Comparison of ENCODE assay signal across 10 mouse cellular contexts in the genomic region with DNA sequence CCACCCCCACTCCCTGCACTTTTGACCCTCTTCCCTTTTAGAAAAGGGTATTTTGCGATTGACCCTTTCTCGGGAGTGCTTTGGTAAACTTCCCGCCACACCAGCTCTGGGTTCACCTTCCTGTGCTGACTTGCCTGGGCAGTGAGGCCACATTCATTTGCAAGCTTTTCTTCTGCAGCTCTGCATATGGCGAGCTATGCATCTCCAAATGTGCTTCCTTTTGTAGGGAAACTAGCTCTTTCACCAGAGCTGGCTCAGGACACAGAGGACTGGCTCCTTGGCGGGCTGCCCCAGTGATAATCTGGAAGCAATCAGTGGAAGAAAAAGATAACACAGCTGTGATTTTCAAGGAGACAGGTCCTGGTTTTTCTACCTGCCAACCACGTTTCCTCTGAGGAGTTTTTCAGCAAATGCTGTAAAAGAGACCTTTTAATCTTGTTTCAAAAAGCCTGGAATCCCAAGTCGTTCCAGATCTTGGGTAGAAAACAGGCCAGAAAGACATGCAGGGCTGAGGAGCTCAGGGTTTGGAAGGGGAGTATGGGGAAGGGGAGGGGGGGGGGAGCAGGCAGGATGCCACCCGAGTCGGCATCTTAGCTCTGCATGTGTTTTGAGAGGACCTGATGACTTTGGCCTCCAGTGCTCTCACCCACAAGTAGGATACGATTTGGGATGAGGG.
A peak's percentile ranks its signal among the peaks of the same experiment; 100 is the strongest.
DNase-seq lines count a peak whose midpoint lies in the region; ATAC-seq and TF ChIP-seq lines count a peak whose summit lies in the region.
"Had no signal": no experiment of that assay in that cellular context is flagged by ENCODE, and none has a peak within 500 bp of the region (broad histone marks: within the 10 kb centered on the region; RNA-seq: fewer than 3 reads in every experiment).

No protein-coding gene starts in this region.

- H3K4me2 ChIP-seq in forebrain, embryonic 14.5 days (ENCODE audit: low read length) = no peak overlapping the region
- H3K4me2 ChIP-seq in forebrain, embryonic 12.5 days = no peak overlapping the region
- H3K4me2 ChIP-seq in midbrain, postnatal 0 days (ENCODE audit: low read depth, low read length, poor library complexity, severe bottlenecking) = no peak overlapping the region
- no peak overlapping the region for H3K4me2 ChIP-seq in neural tube, embryonic 11.5 days (ENCODE audit: low read depth)
- H3K4me2 ChIP-seq: heart, embryonic 11.5 days had no signal

- DNase-seq in forebrain, embryonic 14.5 days (ENCODE audit: low spot score) = peak; percentile 58
- DNase-seq in midbrain, postnatal 0 days (ENCODE audit: low spot score) = peak; percentile 31
- no peak for DNase-seq in midbrain, embryonic 10.5 days (ENCODE audit: low spot score)
- DNase-seq in embryo, embryonic 11.5 days (ENCODE audit: low read depth, low spot score) = peak; percentile 23
- peak; percentile 39 for DNase-seq in neural tube, embryonic 11.5 days (ENCODE audit: low spot score)
- DNase-seq in spleen, adult 18-20 months = no peak
- DNase-seq in adrenal gland, adult 2 months = no peak

- no peak for TF ChIP-seq CTCF in midbrain, postnatal 0 days (IDR thresholded peaks at IDR 0.05)

- no peak for ATAC-seq in forebrain, embryonic 14.5 days
- ATAC-seq in forebrain, embryonic 12.5 days (ENCODE audit: low FRiP score) = no peak
- ATAC-seq in midbrain, postnatal 0 days (ENCODE audit: low FRiP score) = no peak
- ATAC-seq in neural tube, embryonic 11.5 days (ENCODE audit: insufficient read depth, low FRiP score, low TSS enrichment) = no peak

- no peaks in the 10 kb centered on the region for H3K9me3 ChIP-seq in forebrain, embryonic 14.5 days (replicated peaks; ENCODE audit: control insufficient read depth, low read length)
- H3K9me3 ChIP-seq in forebrain, embryonic 12.5 days = no peaks in the 10 kb centered on the region
- H3K9me3 ChIP-seq in midbrain, postnatal 0 days (ENCODE audit: low read length) = no peaks in the 10 kb centered on the region
- H3K9me3 ChIP-seq in midbrain, embryonic 10.5 days (replicated peaks) = no peaks in the 10 kb centered on the region
- no peaks in the 10 kb centered on the region for H3K9me3 ChIP-seq in neural tube, embryonic 11.5 days (ENCODE audit: control insufficient read depth, low read length)

- no peak overlapping the region for H3K4me3 ChIP-seq in forebrain, embryonic 14.5 days (ENCODE audit: low read depth, low read length)
- no peak overlapping the region for H3K4me3 ChIP-seq in forebrain, embryonic 12.5 days (replicated peaks)
- no peak overlapping the region for H3K4me3 ChIP-seq in midbrain, postnatal 0 days (ENCODE audit: low read depth, low read length)
- no peak overlapping the region for H3K4me3 ChIP-seq in midbrain, embryonic 10.5 days
- H3K4me3 ChIP-seq in neural tube, embryonic 11.5 days (ENCODE audit: low read depth, low read length) = no peak overlapping the region

- no peaks in the 10 kb centered on the region for H3K36me3 ChIP-seq in forebrain, embryonic 14.5 days (ENCODE audit: control insufficient read depth, insufficient read depth, low read length)
- H3K36me3 ChIP-seq in forebrain, embryonic 12.5 days (replicated peaks) = no peaks in the 10 kb centered on the region
- no peaks in the 10 kb centered on the region for H3K36me3 ChIP-seq in midbrain, postnatal 0 days (ENCODE audit: insufficient read depth, low read length)
- no peaks in the 10 kb centered on the region for H3K36me3 ChIP-seq in midbrain, embryonic 10.5 days
- H3K36me3 ChIP-seq in neural tube, embryonic 11.5 days (ENCODE audit: control insufficient read depth, insufficient read depth, low read length) = no peaks in the 10 kb centered on the region

- no peak overlapping the region for H3K9ac ChIP-seq in forebrain, embryonic 14.5 days (ENCODE audit: low read length)
- H3K9ac ChIP-seq in forebrain, embryonic 12.5 days = no peak overlapping the region
- H3K9ac ChIP-seq in midbrain, postnatal 0 days (replicated peaks; ENCODE audit: low read length, poor library complexity, severe bottlenecking) = no peak overlapping the region
- H3K9ac ChIP-seq in neural tube, embryonic 11.5 days (ENCODE audit: low read length) = no peak overlapping the region

- no peaks in the 10 kb centered on the region for H3K27me3 ChIP-seq in forebrain, embryonic 14.5 days (replicated peaks; ENCODE audit: control insufficient read depth, insufficient read depth, low read length)
- H3K27me3 ChIP-seq in forebrain, embryonic 12.5 days = no peaks in the 10 kb centered on the region; the same call in 1 of the 2 replicates
- no peaks in the 10 kb centered on the region for H3K27me3 ChIP-seq in midbrain, postnatal 0 days (ENCODE audit: insufficient read depth, low read length)
- no peaks in the 10 kb centered on the region for H3K27me3 ChIP-seq in midbrain, embryonic 10.5 days (ENCODE audit: low read depth, poor library complexity, severe bottlenecking)
- no peaks in the 10 kb centered on the region for H3K27me3 ChIP-seq in neural tube, embryonic 11.5 days (ENCODE audit: control insufficient read depth, insufficient read depth, low read length)

- peaks cover 10% of the 10 kb centered on the region for H3K4me1 ChIP-seq in forebrain, embryonic 14.5 days (ENCODE audit: control insufficient read depth, insufficient read depth, low read length)
- H3K4me1 ChIP-seq in forebrain, embryonic 12.5 days = peaks cover 15% of the 10 kb centered on the region
- peaks cover 14% of the 10 kb centered on the region; the same call in 1 of the 2 replicates for H3K4me1 ChIP-seq in midbrain, postnatal 0 days (ENCODE audit: insufficient read depth, low read length)
- peaks cover 13% of the 10 kb centered on the region for H3K4me1 ChIP-seq in midbrain, embryonic 10.5 days
- peaks cover 10% of the 10 kb centered on the region for H3K4me1 ChIP-seq in neural tube, embryonic 11.5 days (ENCODE audit: control insufficient read depth, insufficient read depth, low read length)

- no peak overlapping the region for H3K27ac ChIP-seq in forebrain, embryonic 14.5 days (ENCODE audit: low read depth, low read length)
- H3K27ac ChIP-seq in forebrain, embryonic 12.5 days = no peak overlapping the region
- no peak overlapping the region for H3K27ac ChIP-seq in midbrain, postnatal 0 days (ENCODE audit: low read depth, low read length)
- H3K27ac ChIP-seq in midbrain, embryonic 10.5 days (replicated peaks) = no peak overlapping the region; the same call in 1 of the 2 replicates
- no peak overlapping the region for H3K27ac ChIP-seq in neural tube, embryonic 11.5 days (ENCODE audit: low read depth, low read length)
- H3K27ac ChIP-seq: macrophage had no signal

- 23% methylated on average over 10 of the region's 10 CpGs for WGBS in forebrain, embryonic 14.5 days
- WGBS in forebrain, embryonic 12.5 days = 32% methylated on average over 10 of the region's 10 CpGs
- WGBS in midbrain, postnatal 0 days = 24% methylated on average over 10 of the region's 10 CpGs
- WGBS in midbrain, embryonic 10.5 days = 26% methylated on average over 10 of the region's 10 CpGs
- 14% methylated on average over 10 of the region's 10 CpGs for WGBS in neural tube, embryonic 11.5 days

Comparison
In these comparisons a context has a peak if more than half of its experiments do, and no peak if none do; other contexts are left out.
1. DNase-seq: peak in forebrain, embryonic 14.5 days (single experiment), midbrain, postnatal 0 days (single experiment), embryo, embryonic 11.5 days (single experiment) and neural tube, embryonic 11.5 days (single experiment); none in midbrain, embryonic 10.5 days (single experiment), spleen, adult 18-20 months (0 of 2) and adrenal gland, adult 2 months (single experiment).